Mouse (Mus musculus) brain, embryonic 14.5 days (tissue): ENCODE data around the gene Stx2.
A peak's percentile ranks its signal among the peaks of the same experiment; 100 is the strongest.

Experiments used
- CTCF ChIP-seq: fragments of 200-500 bp; IDR thresholded peaks from 2 replicates; pipeline ENCODE4 v1.5.1; 2012; ENCODE audit warnings: inconsistent platforms, mild to moderate bottlenecking, moderate library complexity, borderline replicate concordance; ENCODE audit not compliant: insufficient read depth, insufficient read length; ENCODE audit errors: extremely low read depth
- POLR2A ChIP-seq: fragments of 200-500 bp; IDR thresholded peaks from 2 replicates; pipeline ENCODE4 v1.6.1; 2012; ENCODE audit warnings: mild to moderate bottlenecking, inconsistent platforms, borderline replicate concordance; ENCODE audit not compliant: poor library complexity, insufficient read depth, insufficient read length, severe bottlenecking; ENCODE audit errors: extremely low read depth

GRCm38 (mm10) chr5:129019497-129020299 is 11.3 kb upstream of the Stx2 start, which contains the start of gene Ran:
- TF ChIP-seq POLR2A, result peak; percentile 100
- no peak for TF ChIP-seq CTCF
